9 mouse cellular contexts compared by ENCODE assay signal in genomic region chr1:78322844-78323243, GRCm38 (mm10).
"Had no signal": no experiment of that assay in that cellular context is flagged by ENCODE, and none has a peak within 500 bp of the region (broad histone marks: within the 10 kb centered on the region; RNA-seq: fewer than 3 reads in every experiment).

No protein-coding gene starts in this region.

- H3K27ac ChIP-seq: hindbrain, embryonic 13.5 days; hindbrain, postnatal 0 days; limb, embryonic 15.5 days; liver, embryonic 13.5 days; midbrain, embryonic 13.5 days had no signal

- H3K4me1 ChIP-seq: hindbrain, embryonic 13.5 days; limb, embryonic 15.5 days; midbrain, embryonic 13.5 days had no signal

- H3K36me3 ChIP-seq: hindbrain, embryonic 13.5 days; limb, embryonic 15.5 days; liver, embryonic 13.5 days; midbrain, embryonic 13.5 days had no signal

- H3K9ac ChIP-seq: hindbrain, embryonic 13.5 days; limb, embryonic 15.5 days; liver, embryonic 13.5 days; midbrain, embryonic 13.5 days had no signal

- ATAC-seq: hindbrain, postnatal 0 days; midbrain, embryonic 13.5 days had no signal

- H3K9me3 ChIP-seq: hindbrain, embryonic 13.5 days; limb, embryonic 15.5 days; liver, embryonic 13.5 days; midbrain, embryonic 13.5 days had no signal

- DNase-seq: liver, embryonic 13.5 days; right cerebral cortex, adult 18-20 months; right cerebral cortex, postnatal 25 days; thymus, adult 2 months; thymus, postnatal 25 days had no signal

- H3K4me2 ChIP-seq: hindbrain, embryonic 13.5 days; limb, embryonic 15.5 days; liver, embryonic 13.5 days; midbrain, embryonic 13.5 days had no signal

- H3K4me3 ChIP-seq: hindbrain, embryonic 13.5 days; limb, embryonic 15.5 days; liver, embryonic 13.5 days; midbrain, embryonic 13.5 days had no signal

- H3K27me3 ChIP-seq: hindbrain, embryonic 13.5 days; limb, embryonic 15.5 days; liver, embryonic 13.5 days; midbrain, embryonic 13.5 days had no signal
